Mouse (Mus musculus): ENCODE results near the gene Gm11115. TPM values are rescaled to one million over a fixed set of nuclear protein-coding genes. Genes with fewer than 3 reads are reported as not detected.

Gene Gm11115
- polyA plus RNA-seq (2015; fragmentation: Nextera tagmentation; extraction: Ambion mirVana) = not detected in 2 replicates

GRCm38 (mm10) chr5:88153999-88154398 lies at the start of gene Gm11115:
TSS of gene Gm11115 (minus strand) at chr5:88154099.
- Histone ChIP-seq H3K27me3 (no peaks in the 10 kb centered on the region), H3K27ac (replicated peaks) (no peak within 1 kb of the TSS), H3K9me3 (replicated peaks) (no peaks in the 10 kb centered on the region), H3K36me3 (no peaks in the 10 kb centered on the region), H3K4me1 (no peaks in the 10 kb centered on the region), H3K9ac (no peak within 1 kb of the TSS), H3K4me2 (replicated peaks) (no peak within 1 kb of the TSS), H3K4me3 (replicated peaks) (no peak within 1 kb of the TSS)
- no peak for ATAC-seq (ENCODE audit: insufficient number of reproducible peaks, low FRiP score, low TSS enrichment, low read depth)

DNA sequence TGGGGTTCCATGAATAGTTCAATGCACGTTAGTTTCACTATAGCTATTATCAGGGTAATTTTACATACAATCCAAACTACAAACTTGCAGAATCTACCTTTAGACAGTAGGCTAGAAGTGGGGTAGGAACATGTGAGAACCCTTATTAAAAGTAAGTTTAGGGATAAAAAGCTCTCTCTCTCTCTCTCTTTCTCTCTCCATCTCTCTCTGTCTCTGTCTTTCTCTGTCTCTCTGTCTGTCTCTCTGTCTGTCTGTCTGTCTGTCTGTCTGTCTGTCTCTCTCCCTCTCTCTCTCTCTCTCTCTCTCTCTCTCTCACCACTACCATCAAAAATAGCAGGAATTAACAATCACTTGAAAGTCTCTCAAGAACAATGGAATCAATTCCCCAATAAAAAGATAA lies 42.5 kb downstream of the Gm11115 start, which contains the start of gene Gm11116:
Gene Gm11116 (minus strand): TSS at position 101 of the 400 bp plus-strand sequence.
- no peak within 1 kb of the TSS for H3K4me3 ChIP-seq (replicated peaks)
- H3K9me3 ChIP-seq (replicated peaks) = no peaks in the 10 kb centered on the region
- no peak within 1 kb of the TSS for H3K9ac ChIP-seq
- H3K27me3 ChIP-seq = no peaks in the 10 kb centered on the region
- H3K27ac ChIP-seq (replicated peaks) = no peak within 1 kb of the TSS
- 63% methylated on average over 1 of the region's 1 CpGs for WGBS
- no peak within 1 kb of the TSS for H3K4me2 ChIP-seq (replicated peaks)
- no peak for ATAC-seq (ENCODE audit: insufficient number of reproducible peaks, low FRiP score, low TSS enrichment, low read depth)
- H3K36me3 ChIP-seq = no peaks in the 10 kb centered on the region
- no peaks in the 10 kb centered on the region for H3K4me1 ChIP-seq

Other genes with a start within 250 kb of the Gm11115 start
- gene Csn3, start 228.5 kb downstream of the Gm11115 start, polyA plus RNA-seq (2015; fragmentation: Nextera tagmentation; extraction: Ambion mirVana) = 0.28 and 0.74 TPM in 2 replicates
- 0.21 TPM in 1 of 2 replicates, not detected in the other for gene 2310003L06Rik, start 184.6 kb downstream of the Gm11115 start, polyA plus RNA-seq (2015; fragmentation: Nextera tagmentation; extraction: Ambion mirVana)
- not detected in 2 replicates for gene Gm28434, start 184.6 kb downstream of the Gm11115 start, polyA plus RNA-seq (2015; fragmentation: Nextera tagmentation; extraction: Ambion mirVana)
- not detected in 2 replicates for gene Cabs1, start 174.7 kb downstream of the Gm11115 start, polyA plus RNA-seq (2015; fragmentation: Nextera tagmentation; extraction: Ambion mirVana)
- gene Smr3a, start 151.6 kb downstream of the Gm11115 start, polyA plus RNA-seq (2015; fragmentation: Nextera tagmentation; extraction: Ambion mirVana) = 0.37 and 0.38 TPM in 2 replicates
- 0.43 TPM in 1 of 2 replicates, not detected in the other for gene Smr2, start 67.5 kb downstream of the Gm11115 start, polyA plus RNA-seq (2015; fragmentation: Nextera tagmentation; extraction: Ambion mirVana)
- gene Gm11116, start 42.6 kb downstream of the Gm11115 start, polyA plus RNA-seq (2015; fragmentation: Nextera tagmentation; extraction: Ambion mirVana) = not detected in 2 replicates
- not detected in 2 replicates for gene Gm7714, start 114.8 kb upstream of the Gm11115 start, polyA plus RNA-seq (2015; fragmentation: Nextera tagmentation; extraction: Ambion mirVana)
- not detected in 2 replicates for gene Prol1, start 163.2 kb upstream of the Gm11115 start, polyA plus RNA-seq (2015; fragmentation: Nextera tagmentation; extraction: Ambion mirVana)
- gene Amtn, start 222.0 kb upstream of the Gm11115 start, polyA plus RNA-seq (2015; fragmentation: Nextera tagmentation; extraction: Ambion mirVana) = not detected in 2 replicates